Mouse (Mus musculus): ENCODE results near the gene Asic2. TPM values are rescaled to one million over a fixed set of nuclear protein-coding genes. Genes with fewer than 3 reads are reported as not detected.

The Asic2 gene
- total and polyA plus RNA-seq, 2 experiments from 2014 or later, result 19.8 to 60.2 TPM

DNA sequence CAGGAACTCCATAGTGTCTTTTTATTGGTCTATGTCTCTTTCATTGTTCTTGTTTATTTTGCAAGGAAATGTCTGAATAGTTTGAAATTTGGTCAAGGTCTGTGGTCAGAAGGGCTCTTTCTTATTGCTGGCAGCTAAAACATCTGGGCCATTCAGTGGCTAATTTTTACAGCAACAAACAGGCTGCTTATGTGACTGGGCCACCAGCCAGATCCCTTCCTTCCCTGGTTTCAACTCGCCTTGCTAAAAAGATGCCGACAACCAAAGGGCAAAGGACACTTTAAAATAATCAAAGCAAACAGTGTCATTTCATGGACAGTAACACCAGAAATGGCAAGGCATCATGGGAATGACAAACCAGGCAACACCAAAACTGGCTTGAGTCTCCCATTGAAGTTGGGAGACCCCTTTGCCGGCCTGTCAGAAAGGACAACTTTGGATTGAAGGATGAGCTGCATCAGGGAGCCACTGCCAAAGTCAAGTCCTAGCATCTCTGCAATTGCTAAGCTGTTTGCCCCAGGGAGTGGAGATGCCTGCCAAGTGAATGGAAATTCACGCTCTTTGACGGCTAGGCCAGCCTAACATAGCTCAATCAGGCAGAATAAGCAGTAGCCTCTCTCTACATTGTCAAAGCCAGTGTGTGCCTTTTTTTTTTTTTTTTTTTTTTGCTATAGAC is 123.1 kb downstream of the Asic2 start:
- peak; percentile 31; the same call in 1 of the 2 replicates for ATAC-seq (ENCODE audit: low FRiP score)
- Histone ChIP-seq H3K9ac (replicated peaks; ENCODE audit: low read length, poor library complexity, severe bottlenecking) (no peak overlapping the region), H3K27me3 (ENCODE audit: insufficient read depth, low read length) (no peaks in the 10 kb centered on the region), H3K36me3 (ENCODE audit: insufficient read depth, low read length) (no peaks in the 10 kb centered on the region), H3K4me3 (ENCODE audit: low read depth, low read length) (no peak overlapping the region), H3K4me1 (ENCODE audit: insufficient read depth, low read length) (no peaks in the 10 kb centered on the region), H3K9me3 (ENCODE audit: low read length) (no peaks in the 10 kb centered on the region), H3K27ac (ENCODE audit: low read depth, low read length) (no peak overlapping the region), H3K4me2 (ENCODE audit: low read depth, low read length, poor library complexity, severe bottlenecking) (no peak overlapping the region)
- DNase-seq (ENCODE audit: low spot score), result peak; percentile 86
- WGBS, result 32% methylated on average over 5 of the region's 5 CpGs
- TF ChIP-seq CTCF (IDR thresholded peaks at IDR 0.05), result no peak

DNA sequence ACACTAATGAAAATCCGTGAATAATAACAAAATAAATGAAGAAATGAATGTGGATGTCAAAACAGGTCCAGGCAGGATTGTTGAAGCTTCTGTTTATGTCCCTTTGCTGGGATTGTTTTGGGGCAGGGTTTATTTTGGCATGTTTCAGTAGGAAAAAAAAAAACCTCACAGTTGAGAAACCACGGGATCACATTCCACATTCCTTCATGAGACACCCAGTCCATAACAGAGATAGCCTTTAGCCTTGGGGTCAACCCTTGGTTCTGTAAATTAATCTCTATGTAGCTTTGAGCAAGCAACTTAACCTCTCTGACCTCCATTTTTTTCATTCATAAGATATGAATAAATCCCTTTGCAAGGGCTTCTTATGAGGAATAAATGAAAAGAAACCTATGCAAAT is 127.3 kb downstream of the Asic2 start:
- Histone ChIP-seq H3K27ac (ENCODE audit: low read depth, low read length) (no peak overlapping the region), H3K9ac (replicated peaks; ENCODE audit: low read length, poor library complexity, severe bottlenecking) (no peak overlapping the region), H3K27me3 (ENCODE audit: insufficient read depth, low read length) (no peaks in the 10 kb centered on the region), H3K9me3 (ENCODE audit: low read length) (no peaks in the 10 kb centered on the region), H3K4me3 (ENCODE audit: low read depth, low read length) (no peak overlapping the region), H3K4me1 (ENCODE audit: insufficient read depth, low read length) (no peaks in the 10 kb centered on the region; the same call in 1 of the 2 replicates), H3K4me2 (ENCODE audit: low read depth, low read length, poor library complexity, severe bottlenecking) (no peak overlapping the region), H3K36me3 (ENCODE audit: insufficient read depth, low read length) (no peaks in the 10 kb centered on the region)
- ATAC-seq (ENCODE audit: low FRiP score), result no peak
- no peak for TF ChIP-seq CTCF (IDR thresholded peaks at IDR 0.05)
- 58% methylated on average over 2 of the region's 2 CpGs for WGBS
- DNase-seq (ENCODE audit: low spot score), result no peak

DNA sequence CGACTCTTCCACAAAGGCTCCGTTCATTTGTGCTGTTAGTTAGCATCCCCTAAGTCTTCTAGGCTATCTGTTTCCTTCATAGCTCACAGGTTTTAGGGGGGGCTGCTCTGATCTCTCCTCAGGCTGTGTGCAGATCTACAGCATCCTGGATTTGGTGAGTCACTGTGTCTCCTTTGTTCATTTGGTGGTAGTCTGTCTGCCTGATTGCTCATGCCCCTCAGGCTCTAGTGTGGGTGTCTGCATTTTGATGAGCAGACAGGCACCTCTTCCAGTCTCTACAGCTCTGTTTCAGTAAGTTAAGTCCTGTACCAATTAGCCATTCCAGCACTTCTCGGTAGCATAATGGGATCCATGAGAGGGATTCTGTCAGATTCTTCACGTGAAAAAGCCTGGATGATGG is 129.8 kb downstream of the Asic2 start:
- WGBS, result 38% methylated on average over 4 of the region's 4 CpGs
- Histone ChIP-seq H3K4me3 (ENCODE audit: low read depth, low read length) (no peak overlapping the region), H3K36me3 (ENCODE audit: insufficient read depth, low read length) (no peaks in the 10 kb centered on the region), H3K9ac (replicated peaks; ENCODE audit: low read length, poor library complexity, severe bottlenecking) (no peak overlapping the region), H3K27me3 (ENCODE audit: insufficient read depth, low read length) (no peaks in the 10 kb centered on the region), H3K4me1 (ENCODE audit: insufficient read depth, low read length) (no peaks in the 10 kb centered on the region; the same call in 1 of the 2 replicates), H3K4me2 (ENCODE audit: low read depth, low read length, poor library complexity, severe bottlenecking) (no peak overlapping the region), H3K27ac (ENCODE audit: low read depth, low read length) (no peak overlapping the region), H3K9me3 (ENCODE audit: low read length) (no peaks in the 10 kb centered on the region)
- no peak for TF ChIP-seq CTCF (IDR thresholded peaks at IDR 0.05)
- DNase-seq (ENCODE audit: low spot score), result peak; percentile 21
- ATAC-seq (ENCODE audit: low FRiP score), result no peak

DNA sequence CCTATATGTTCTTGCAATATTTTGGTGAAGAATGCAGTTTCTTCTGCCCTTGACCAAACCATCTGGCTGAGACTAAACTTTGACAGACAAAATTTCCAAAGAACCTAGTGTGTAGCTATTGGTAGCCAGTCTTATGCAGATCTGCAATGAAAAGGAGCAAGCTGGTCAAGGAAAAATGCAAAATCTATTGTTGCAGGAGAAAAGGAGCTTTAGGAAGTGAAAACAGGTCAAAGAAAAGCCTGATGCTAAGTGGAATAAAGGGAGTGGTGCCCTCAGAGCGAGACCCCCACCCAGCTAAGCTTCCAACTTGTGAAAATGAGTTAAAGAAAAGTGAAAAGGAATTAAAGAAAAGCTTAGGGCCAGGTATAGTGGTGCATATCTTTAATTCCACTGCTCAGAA is 135.9 kb downstream of the Asic2 start:
- Histone ChIP-seq H3K4me2 (ENCODE audit: low read depth, low read length, poor library complexity, severe bottlenecking) (no peak overlapping the region), H3K27me3 (ENCODE audit: insufficient read depth, low read length) (no peaks in the 10 kb centered on the region), H3K9me3 (ENCODE audit: low read length) (no peaks in the 10 kb centered on the region), H3K4me3 (ENCODE audit: low read depth, low read length) (no peak overlapping the region), H3K27ac (ENCODE audit: low read depth, low read length) (no peak overlapping the region), H3K4me1 (ENCODE audit: insufficient read depth, low read length) (no peaks in the 10 kb centered on the region), H3K36me3 (ENCODE audit: insufficient read depth, low read length) (no peaks in the 10 kb centered on the region), H3K9ac (replicated peaks; ENCODE audit: low read length, poor library complexity, severe bottlenecking) (no peak overlapping the region)
- 45% methylated on average over 1 of the region's 1 CpGs for WGBS
- ATAC-seq (ENCODE audit: low FRiP score) (no peak), DNase-seq (ENCODE audit: low spot score) (no peak)
- TF ChIP-seq CTCF (IDR thresholded peaks at IDR 0.05), result no peak

DNA sequence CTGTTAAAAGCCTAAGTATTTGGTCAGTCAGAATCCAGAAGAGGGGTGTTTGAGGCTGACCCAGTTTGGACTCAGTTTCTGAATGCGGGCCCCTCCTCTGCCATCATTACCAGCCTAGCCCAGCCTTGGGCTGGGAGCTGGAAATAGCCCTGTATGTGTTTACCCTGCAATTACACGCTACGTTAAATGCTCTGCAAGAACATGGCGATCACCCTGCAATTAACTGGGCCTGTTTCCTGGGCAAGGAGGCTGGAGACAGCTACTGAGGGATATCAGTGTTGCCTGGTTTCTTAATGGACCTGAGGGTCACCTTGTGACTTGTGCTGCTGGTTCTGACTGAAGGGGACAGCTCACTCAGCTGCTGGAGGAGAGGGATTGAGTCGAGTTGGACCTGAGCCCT is 151.7 kb downstream of the Asic2 start:
- Histone ChIP-seq H3K9ac (replicated peaks; ENCODE audit: low read length, poor library complexity, severe bottlenecking) (no peak overlapping the region), H3K27me3 (ENCODE audit: insufficient read depth, low read length) (no peaks in the 10 kb centered on the region), H3K36me3 (ENCODE audit: insufficient read depth, low read length) (no peaks in the 10 kb centered on the region), H3K4me3 (ENCODE audit: low read depth, low read length) (no peak overlapping the region), H3K27ac (ENCODE audit: low read depth, low read length) (no peak overlapping the region), H3K9me3 (ENCODE audit: low read length) (no peaks in the 10 kb centered on the region), H3K4me1 (ENCODE audit: insufficient read depth, low read length) (no peaks in the 10 kb centered on the region), H3K4me2 (ENCODE audit: low read depth, low read length, poor library complexity, severe bottlenecking) (no peak overlapping the region)
- DNase-seq (ENCODE audit: low spot score) (no peak), ATAC-seq (ENCODE audit: low FRiP score) (no peak)
- no peak for TF ChIP-seq CTCF (IDR thresholded peaks at IDR 0.05)
- 75% methylated on average over 5 of the region's 5 CpGs for WGBS

DNA sequence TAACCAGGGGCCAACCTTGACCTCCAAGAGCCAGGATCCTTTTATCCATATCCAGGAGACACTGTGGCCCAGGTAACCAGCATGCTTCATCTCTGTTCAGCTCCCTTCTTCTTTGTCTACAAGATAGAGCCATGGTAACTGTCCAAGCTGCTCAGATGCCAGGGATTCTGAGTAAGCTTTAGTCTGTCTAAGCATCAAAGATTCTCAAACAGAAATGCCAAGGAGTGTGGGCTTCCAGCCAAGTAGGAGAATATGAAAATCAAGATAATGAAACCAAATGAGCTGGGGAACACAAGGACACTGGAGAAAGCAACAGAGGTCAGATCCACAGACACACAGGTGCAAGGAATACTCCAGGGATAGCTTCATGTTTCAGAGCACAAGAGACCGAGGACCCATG is 153.4 kb downstream of the Asic2 start:
- Histone ChIP-seq H3K9me3 (ENCODE audit: low read length) (no peaks in the 10 kb centered on the region), H3K4me2 (ENCODE audit: low read depth, low read length, poor library complexity, severe bottlenecking) (no peak overlapping the region), H3K4me3 (ENCODE audit: low read depth, low read length) (no peak overlapping the region), H3K27me3 (ENCODE audit: insufficient read depth, low read length) (no peaks in the 10 kb centered on the region), H3K27ac (ENCODE audit: low read depth, low read length) (no peak overlapping the region), H3K36me3 (ENCODE audit: insufficient read depth, low read length) (no peaks in the 10 kb centered on the region), H3K9ac (replicated peaks; ENCODE audit: low read length, poor library complexity, severe bottlenecking) (no peak overlapping the region), H3K4me1 (ENCODE audit: insufficient read depth, low read length) (no peaks in the 10 kb centered on the region)
- WGBS, result 72% methylated on average over 1 of the region's 1 CpGs
- DNase-seq (ENCODE audit: low spot score), result peak; percentile 22
- no peak for ATAC-seq (ENCODE audit: low FRiP score)
- no peak for TF ChIP-seq CTCF (IDR thresholded peaks at IDR 0.05)

Measured in midbrain, postnatal 0 days (tissue).